Mouse (Mus musculus) thymus, adult 18-20 months (tissue): ENCODE measurements around the gene Atf7.
"Not testable (repeated sequence)": the region's sequence is repeated elsewhere in the genome, so short reads cannot be mapped to it uniquely, and the experiment has no call there.

Experiments
- DNase-seq, 2 experiments: peaks; one replicate each; pipeline ENCODE4 v3.0.0; 2022; ENCODE audit warnings: mixed read lengths in 2 of 2

Gene Atf7

GRCm38 (mm10) chr15:102624970-102625686 lies at the start of gene Atf7, which contains the start of gene Gm28047:
Atf7 (minus strand) TSS chr15:102625464.
Gm28047 (minus strand) TSS chr15:102625067.
- peak; percentile 99 for DNase-seq

GRCm38 (mm10) chr15:102673548-102673947 lies 48.3 kb upstream of the Atf7 start:
- no peak for DNase-seq

DNA sequence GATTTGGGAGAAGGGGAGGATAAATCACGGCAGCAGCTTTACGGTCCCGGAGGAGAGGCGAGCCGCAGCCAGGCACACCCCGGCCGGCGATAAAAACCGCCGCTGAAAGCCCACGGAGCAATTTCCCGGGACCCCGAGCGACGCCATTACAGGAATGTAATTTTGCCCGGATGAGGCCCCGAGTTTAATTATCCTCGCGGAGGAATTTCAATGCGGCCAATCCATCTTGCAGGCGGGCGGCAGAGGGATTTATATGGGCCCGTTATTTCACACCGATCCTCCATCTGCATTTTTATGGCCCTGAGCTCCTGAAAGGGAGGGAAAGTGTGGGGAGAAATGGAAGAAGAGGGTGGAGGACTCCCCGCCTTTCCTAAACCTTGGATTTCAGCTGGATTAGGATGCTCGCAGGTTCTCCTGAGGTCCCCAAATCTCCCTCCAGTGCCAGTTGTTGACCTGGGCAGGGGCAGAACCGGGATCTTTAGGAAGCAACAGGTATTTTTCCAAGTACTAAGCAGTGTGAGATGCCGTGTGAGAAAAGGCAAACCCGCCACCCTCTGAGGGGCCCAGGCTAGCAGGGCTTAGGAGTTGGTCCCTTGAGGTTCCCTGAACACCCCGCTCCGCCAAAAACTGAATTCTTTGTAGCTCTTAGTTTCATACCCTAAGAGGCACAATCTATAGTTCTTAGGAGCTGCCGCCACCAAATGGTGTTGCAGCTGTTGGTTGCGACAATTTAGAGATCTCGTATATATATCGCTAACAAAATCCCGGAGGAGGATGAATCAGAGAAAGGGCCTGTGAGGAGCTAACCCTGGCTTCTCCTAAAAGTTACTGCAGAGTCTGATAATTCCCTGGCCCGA lies 47.2 kb upstream of the Atf7 start, which contains the start of gene Atp5g2:
Gene Atp5g2, minus strand, starts transcription at position 138 of the 857 bp plus-strand sequence.
- no peak for DNase-seq

DNA sequence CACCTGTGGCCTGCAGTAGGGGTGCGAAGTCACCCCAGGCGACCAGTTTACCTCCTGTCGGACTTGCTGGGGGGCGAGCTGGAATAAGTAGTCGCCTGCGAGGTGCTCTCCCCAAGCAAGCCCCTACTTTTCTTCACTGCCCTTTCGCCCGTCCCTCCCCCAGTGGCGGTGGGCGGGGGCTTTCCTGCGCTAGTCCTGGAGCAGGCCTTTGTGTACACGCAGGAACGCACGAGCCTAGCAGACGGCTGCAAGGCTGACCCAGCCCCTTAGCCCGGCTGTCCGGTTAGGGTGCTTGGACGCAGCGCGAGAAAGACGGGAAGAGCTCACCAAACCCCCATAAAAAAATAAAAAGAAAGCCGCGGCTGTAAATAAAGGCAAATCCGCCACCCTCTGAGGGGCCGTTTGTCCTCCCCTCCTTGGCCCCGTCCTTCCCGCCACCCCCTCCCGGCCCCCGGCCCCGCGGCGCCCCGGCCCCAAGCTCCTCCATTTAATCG lies 46.5 kb upstream of the Atf7 start:
- peak; percentile 54 to 56 for DNase-seq

- DNase-seq: peak; percentile 96
Observed at GRCm38 (mm10) chr15:102670767-102671575, 45.7 kb upstream of the Atf7 start.

DNA sequence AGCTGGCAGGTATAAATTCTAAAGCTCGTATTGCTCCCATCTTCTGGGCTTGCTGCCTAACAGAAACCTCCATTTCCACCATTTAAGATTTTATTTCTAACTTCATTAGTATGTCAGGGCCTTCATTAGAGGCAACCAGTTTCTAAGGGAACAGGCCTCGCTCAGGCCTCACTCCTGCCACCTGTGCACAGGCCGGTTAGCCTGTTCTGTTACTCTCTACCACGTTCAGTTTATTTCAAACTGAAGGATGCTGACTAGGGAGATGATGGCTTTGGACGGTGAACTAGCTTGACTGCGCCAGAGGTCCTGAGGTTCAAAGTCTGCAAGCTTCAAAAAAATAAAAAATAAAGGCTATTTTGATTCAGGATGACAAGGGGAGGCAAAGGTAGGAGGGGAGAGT lies 45.0 kb upstream of the Atf7 start:
- DNase-seq: no peak

- no peak for DNase-seq
Observed at GRCm38 (mm10) chr15:102669571-102669970, 44.3 kb upstream of the Atf7 start.

DNA sequence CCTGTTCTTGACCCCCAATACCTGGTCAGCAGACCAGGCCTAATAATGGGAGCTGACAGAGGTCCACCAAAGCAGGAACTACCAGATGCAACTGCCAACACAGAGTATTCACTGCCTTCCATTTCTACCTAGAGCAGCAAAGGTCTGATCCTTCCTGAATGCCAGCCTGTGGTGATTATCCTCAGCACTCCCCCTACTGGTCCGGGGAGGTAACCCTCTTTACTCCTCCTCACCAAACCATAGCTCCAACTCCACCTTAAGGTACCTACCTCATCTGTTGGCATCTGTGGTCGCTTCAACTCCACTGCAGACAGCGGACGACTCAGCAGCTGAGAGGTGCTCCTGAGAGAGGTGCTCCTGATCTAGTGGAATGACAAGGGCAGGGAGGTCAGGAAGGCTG lies 40.2 kb upstream of the Atf7 start:
- peak; percentile 16 to 25 for DNase-seq

GRCm38 (mm10) chr15:102663825-102664224 lies 38.6 kb upstream of the Atf7 start:
- DNase-seq: no peak

DNA sequence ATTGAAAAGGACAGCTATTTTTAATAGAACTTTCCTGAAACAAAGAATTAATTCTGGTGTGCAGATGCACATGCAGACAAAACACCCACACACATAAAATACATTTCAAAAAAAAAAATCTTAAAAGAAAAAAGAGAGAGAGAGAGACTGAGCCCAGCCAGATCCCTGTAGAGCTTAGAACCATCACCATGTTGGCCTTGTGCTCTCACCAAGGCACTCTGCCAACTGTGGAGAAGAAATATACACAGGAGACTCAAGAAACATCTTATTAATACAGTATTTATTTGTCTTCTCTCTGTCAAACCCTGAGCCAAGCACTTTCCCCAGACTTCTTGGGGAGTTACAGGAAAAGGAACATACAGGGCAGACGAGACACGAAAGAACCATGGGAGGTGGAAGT lies 37.3 kb upstream of the Atf7 start:
- not testable (repeated sequence) for DNase-seq

DNA sequence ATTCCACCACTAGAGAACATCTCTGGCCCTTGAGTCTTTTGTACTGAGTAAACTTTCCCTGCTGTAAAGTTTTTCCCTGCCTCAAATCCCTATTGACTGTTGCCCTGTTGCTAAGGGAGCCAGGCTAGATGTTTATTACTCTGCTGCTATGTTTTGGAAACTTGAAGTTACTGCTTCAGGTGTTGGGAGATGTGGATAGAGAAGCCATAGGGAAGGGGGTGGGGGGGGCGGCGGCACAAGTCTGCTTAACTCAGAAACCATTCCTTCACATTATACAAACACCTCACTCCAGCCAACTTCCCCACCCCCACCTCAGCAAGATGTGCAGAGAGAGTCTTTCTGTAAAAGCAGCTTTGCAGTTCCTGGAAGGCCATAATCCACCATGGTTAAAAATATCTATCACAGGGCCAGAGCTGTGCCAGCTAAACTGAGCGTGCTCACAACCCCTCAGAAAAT lies 32.7 kb upstream of the Atf7 start:
- DNase-seq: no peak

DNA sequence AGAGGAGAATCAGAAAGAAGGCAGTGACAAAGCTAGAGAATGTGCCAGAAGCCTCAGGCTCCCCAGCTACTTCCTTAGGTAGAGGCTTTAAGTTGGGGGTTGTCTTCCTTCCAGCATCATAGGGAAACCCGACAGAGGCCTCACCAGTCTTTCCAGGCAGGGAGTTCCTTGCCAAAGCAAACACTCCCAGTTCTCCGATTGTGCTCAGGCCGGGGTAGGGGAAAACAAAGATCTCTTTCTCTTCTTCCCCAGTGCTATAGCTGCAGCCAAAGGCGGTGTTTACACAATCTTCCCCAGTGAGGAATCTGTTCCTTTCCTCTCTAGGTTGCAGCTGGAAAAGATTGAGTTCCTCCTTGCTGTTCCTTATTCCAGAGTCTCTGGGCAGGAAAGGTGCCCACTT lies 31.4 kb upstream of the Atf7 start:
- DNase-seq: no peak

DNA sequence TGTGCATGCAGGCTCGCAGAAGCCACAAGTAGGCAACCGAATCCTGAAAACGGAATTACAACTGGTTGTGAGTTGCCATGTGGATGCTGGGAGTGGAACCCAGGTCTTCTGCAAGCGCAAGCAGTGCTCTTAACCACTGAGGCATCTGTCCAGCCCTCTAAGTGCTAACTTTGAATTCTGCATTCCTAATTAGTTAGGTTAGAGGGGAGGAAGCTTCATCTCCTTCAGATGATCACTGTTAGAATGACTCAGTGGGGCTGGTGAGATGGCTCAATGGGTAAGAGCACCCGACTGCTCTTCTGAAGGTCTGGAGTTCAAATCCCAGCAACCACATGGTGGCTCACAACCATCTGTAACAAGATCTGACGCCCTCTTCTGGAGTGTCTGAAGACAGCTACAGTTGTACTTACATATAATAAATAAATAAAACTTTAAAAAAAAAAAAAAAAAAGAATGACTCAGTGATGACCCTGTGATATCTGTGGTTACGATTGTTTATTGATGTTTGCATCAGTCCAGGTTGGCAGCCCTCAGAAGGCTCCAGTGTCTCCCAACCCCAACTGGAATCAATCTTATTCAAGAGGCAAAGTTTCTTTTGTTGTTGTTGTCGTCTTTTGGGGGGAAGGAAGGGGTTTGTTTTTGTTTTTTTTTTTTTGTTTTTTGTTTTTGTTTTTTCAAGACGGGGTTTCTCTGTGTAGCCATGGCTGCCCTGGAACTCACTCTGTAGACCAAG lies 26.8 kb upstream of the Atf7 start:
- not testable (repeated sequence) for DNase-seq

GRCm38 (mm10) chr15:102651107-102651506 lies 25.8 kb upstream of the Atf7 start:
- no peak for DNase-seq

DNA sequence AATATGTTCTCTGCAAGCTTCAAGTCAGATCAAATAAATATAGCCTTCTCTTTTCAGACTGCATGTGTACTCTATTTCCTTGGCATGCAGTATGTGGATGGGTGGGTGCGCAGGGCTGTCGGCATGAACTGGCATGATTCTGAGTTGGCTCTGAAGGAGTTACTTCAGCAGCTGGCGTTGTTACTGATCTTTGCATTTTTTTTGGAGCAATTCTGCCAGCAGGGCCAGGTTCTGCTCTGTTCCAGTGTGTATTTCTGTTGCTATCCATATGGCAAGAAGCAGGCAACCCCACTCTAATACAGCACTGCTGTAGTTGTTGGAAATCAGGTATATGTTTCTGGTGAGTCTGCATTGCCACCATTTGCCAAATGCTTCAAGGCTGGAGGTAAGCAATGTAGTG lies 10.6 kb upstream of the Atf7 start:
- DNase-seq: no peak

DNA sequence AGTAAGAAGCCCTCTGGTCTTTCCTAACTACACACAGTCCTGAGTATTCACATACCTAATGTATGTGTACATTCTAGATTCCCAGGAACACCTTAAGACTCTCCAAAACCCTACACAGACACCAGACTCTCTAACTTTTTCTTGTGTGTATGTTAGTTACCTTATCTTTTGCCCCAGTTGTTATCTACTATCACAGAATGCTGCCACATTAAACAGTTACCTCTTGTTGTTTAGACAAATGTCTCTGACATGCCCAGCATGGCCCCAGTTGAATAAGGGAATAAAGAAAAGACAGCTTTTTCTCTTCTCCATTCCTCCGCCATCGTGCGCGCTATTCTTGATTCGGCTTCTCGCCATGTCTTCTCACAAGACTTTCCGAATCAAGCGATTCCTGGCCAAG lies 9.4 kb upstream of the Atf7 start:
- no peak for DNase-seq

- peak; percentile 32 to 57 for DNase-seq
Observed at GRCm38 (mm10) chr15:102625687-102626055, 407 bp upstream of the Atf7 start.

- peak in 1 of 2 experiments; percentile 3 for DNase-seq
Observed at GRCm38 (mm10) chr15:102624291-102624969, 834 bp downstream of the Atf7 start.

GRCm38 (mm10) chr15:102623121-102623520 lies 2.1 kb downstream of the Atf7 start:
- DNase-seq: no peak

- no peak for DNase-seq
Observed at GRCm38 (mm10) chr15:102622536-102622935, 2.7 kb downstream of the Atf7 start.

DNA sequence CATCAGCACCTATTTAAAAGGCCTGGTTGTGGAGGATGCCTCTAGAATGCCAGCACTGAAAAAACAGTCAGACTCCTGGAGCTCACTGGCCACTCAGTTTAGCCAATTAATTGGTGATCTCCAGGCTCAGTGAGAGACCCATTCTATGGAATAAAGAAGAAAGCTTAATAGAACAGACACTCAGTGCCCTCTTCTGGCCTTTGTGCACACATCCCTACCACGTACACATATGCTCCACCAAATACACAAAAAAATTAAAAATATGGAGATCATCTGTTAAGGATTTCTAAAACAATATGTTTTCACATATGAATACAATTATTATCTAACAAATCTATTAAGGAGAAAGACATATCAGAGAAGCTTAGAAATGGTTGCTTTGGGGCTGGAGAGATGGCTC lies 4.5 kb downstream of the Atf7 start:
- DNase-seq: no peak
